In the genomic region with DNA sequence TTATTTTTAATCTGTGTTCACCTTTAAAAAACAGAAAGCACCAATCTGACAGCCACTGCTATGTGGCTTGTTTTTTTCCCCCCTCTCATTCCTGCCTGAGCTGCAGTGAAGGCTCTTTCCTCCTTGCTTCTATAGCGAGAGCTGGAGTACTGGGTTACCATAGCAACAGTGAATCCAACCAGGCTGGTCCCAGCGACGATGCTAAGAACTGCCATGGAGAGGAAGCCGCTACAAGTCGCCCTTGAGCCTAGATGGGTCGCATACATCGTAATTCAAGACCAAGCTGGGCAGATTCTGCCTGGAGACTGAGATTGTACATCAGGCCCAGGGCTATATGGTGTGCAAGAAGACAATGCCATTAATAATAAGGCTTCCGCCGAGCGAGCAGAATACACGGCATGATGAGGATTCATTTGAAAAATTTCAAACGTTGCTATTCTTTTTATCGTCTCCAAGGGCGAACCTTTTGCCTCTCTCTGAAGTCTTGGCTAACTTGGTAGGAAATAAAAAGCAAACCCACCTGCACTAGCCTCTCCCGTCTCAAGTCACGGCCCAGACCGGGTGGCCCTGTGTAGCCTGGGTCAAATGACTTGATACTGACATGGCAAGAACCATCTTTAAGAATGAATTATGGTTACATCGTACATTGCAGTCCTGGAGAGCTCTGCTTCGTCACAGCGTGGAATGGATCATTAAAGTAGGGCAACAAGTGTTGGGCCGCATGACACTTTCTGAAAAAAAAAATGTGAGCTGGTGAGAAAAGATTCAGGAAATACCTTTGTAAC, we compare ENCODE assay signal across 8 mouse cellular contexts. TPM values are rescaled to one million over a fixed set of nuclear protein-coding genes. Genes with fewer than 3 reads are reported as not detected.
DNase-seq lines count a peak whose midpoint lies in the region; ATAC-seq and TF ChIP-seq lines count a peak whose summit lies in the region.

No protein-coding gene starts in this region.

- H3K27ac ChIP-seq in intestine, embryonic 14.5 days (ENCODE audit: low read depth), result no peak overlapping the region
- H3K27ac ChIP-seq in intestine, postnatal 0 days (ENCODE audit: low read depth, low read length), result no peak overlapping the region

- WGBS in intestine, embryonic 14.5 days, result 30% methylated on average over 21 of the region's 21 CpGs
- 39% methylated on average over 21 of the region's 21 CpGs for WGBS in intestine, postnatal 0 days

- H3K4me1 ChIP-seq in intestine, embryonic 14.5 days (replicated peaks; ENCODE audit: control insufficient read depth, insufficient read depth, low read length), result no peaks in the 10 kb centered on the region
- H3K4me1 ChIP-seq in intestine, postnatal 0 days (replicated peaks; ENCODE audit: control insufficient read depth, insufficient read depth, low read length), result no peaks in the 10 kb centered on the region

- no peaks in the 10 kb centered on the region; the same call in 1 of the 2 replicates for H3K27me3 ChIP-seq in intestine, embryonic 14.5 days (replicated peaks; ENCODE audit: control insufficient read depth, insufficient read depth, low read length)
- no peaks in the 10 kb centered on the region for H3K27me3 ChIP-seq in intestine, postnatal 0 days (replicated peaks; ENCODE audit: control insufficient read depth, insufficient read depth, low read length)

- no peaks in the 10 kb centered on the region for H3K9me3 ChIP-seq in intestine, embryonic 14.5 days (ENCODE audit: control insufficient read depth, low read length)
- no peaks in the 10 kb centered on the region for H3K9me3 ChIP-seq in intestine, postnatal 0 days (ENCODE audit: control insufficient read depth)

- no peaks in the 10 kb centered on the region for H3K36me3 ChIP-seq in intestine, embryonic 14.5 days (ENCODE audit: control insufficient read depth, insufficient read depth, low read length)
- no peaks in the 10 kb centered on the region for H3K36me3 ChIP-seq in intestine, postnatal 0 days (ENCODE audit: control insufficient read depth, insufficient read depth)

- ATAC-seq in intestine, embryonic 14.5 days (replicated peaks; ENCODE audit: low FRiP score, low TSS enrichment, low read depth), result no peak
- no peak for ATAC-seq in intestine, postnatal 0 days

- H3K9ac ChIP-seq in intestine, embryonic 14.5 days (ENCODE audit: low read length), result no peak overlapping the region
- H3K9ac ChIP-seq in intestine, postnatal 0 days (ENCODE audit: low read depth, low read length), result no peak overlapping the region

- no peak overlapping the region for H3K4me3 ChIP-seq in intestine, embryonic 14.5 days (ENCODE audit: low read depth, low read length)
- no peak overlapping the region for H3K4me3 ChIP-seq in intestine, postnatal 0 days (ENCODE audit: low read depth, low read length)

- peak overlapping the region; percentile 22; the same call in 1 of the 2 replicates for H3K4me2 ChIP-seq in intestine, embryonic 14.5 days (ENCODE audit: low read length)
- H3K4me2 ChIP-seq in intestine, postnatal 0 days (replicated peaks; ENCODE audit: low read depth), result no peak overlapping the region

- no peak for TF ChIP-seq CTCF in intestine, postnatal 0 days (IDR thresholded peaks at IDR 0.05; ENCODE audit: low read depth)

- DNase-seq in intestine, embryonic 14.5 days (ENCODE audit: low spot score), result no peak
- DNase-seq in cerebellum, postnatal 25 days, result peak; percentile 64 to 71
- DNase-seq in frontal cortex, postnatal 36 days (ENCODE audit: low spot score in 2 of 2), result peak; percentile 78 to 85
- peak; percentile 80 to 85 for DNase-seq in left cerebral cortex, adult 9 months (ENCODE audit: low spot score in 2 of 2)
- peak; percentile 90 for DNase-seq in retina, postnatal 1 day
- no peak for DNase-seq in urinary bladder, postnatal 25 days (ENCODE audit: low spot score)
- DNase-seq in thymus, adult 18-20 months, result no peak

RNA-seq across cellular contexts. Expression of a gene that starts 38.8 kb away (rescaled TPM):
- 1.2 and 1.6 TPM in 2 replicates for polyA plus RNA-seq in intestine, embryonic 14.5 days (2014; fragmentation: Nextera tagmentation; extraction: Ambion mirVana)
- 0.70 and 0.80 TPM in 2 replicates for polyA plus RNA-seq in intestine, postnatal 0 days (2015; fragmentation: Nextera tagmentation; extraction: Ambion mirVana)

Comparison
In these comparisons a context has a peak if more than half of its experiments do, and no peak if none do; other contexts are left out.
1. DNase-seq: peak in cerebellum, postnatal 25 days (2 of 2), frontal cortex, postnatal 36 days (2 of 2), left cerebral cortex, adult 9 months (2 of 2) and retina, postnatal 1 day (single experiment); none in intestine, embryonic 14.5 days (single experiment), urinary bladder, postnatal 25 days (single experiment) and thymus, adult 18-20 months (0 of 2).